Mouse (Mus musculus) liver, embryonic 12.5 days (tissue): ENCODE results near the gene Rgs6. TPM values are rescaled to one million over a fixed set of nuclear protein-coding genes. Genes with fewer than 3 reads are reported as not detected.

Experiments
- ATAC-seq: fragments of 200-750 bp; cut with Nextera tagmentation; 2 replicates; pipeline ENCODE4 v1.8.0; 2017; ENCODE audit warnings: moderate number of reproducible peaks, mild to moderate bottlenecking, moderate library complexity
- H3K27ac ChIP-seq: fragments of 300-500 bp; sonication (generic); 2 replicates; pipeline ENCODE4 v1.5.1; 2016; ENCODE audit warnings: mild to moderate bottlenecking
- H3K27me3 ChIP-seq: fragments of 300-500 bp; sonication (generic); replicated peaks from 2 replicates; pipeline ENCODE4 v1.6.1; 2016; ENCODE audit warnings: mild to moderate bottlenecking, moderate library complexity
- H3K36me3 ChIP-seq: fragments of 300-500 bp; sonication (generic); 2 replicates; pipeline ENCODE4 v1.6.1; 2016; ENCODE audit warnings: mild to moderate bottlenecking, moderate library complexity
- H3K4me1 ChIP-seq: fragments of 300-500 bp; sonication (generic); 2 replicates; pipeline ENCODE4 v1.6.1; 2016
- H3K4me2 ChIP-seq: fragments of 300-500 bp; sonication (generic); 2 replicates; pipeline ENCODE4 v1.6.1; 2016; ENCODE audit warnings: mild to moderate bottlenecking, moderate library complexity
- H3K4me3 ChIP-seq: fragments of 300-500 bp; sonication (generic); 2 replicates; pipeline ENCODE4 v1.5.1; 2016; ENCODE audit warnings: mild to moderate bottlenecking, moderate library complexity
- H3K9ac ChIP-seq: fragments of 300-500 bp; sonication (generic); 2 replicates; pipeline ENCODE4 v1.6.1; 2016; ENCODE audit warnings: mild to moderate bottlenecking, moderate library complexity
- H3K9me3 ChIP-seq: fragments of 300-500 bp; sonication (generic); replicated peaks from 2 replicates; pipeline ENCODE4 v1.6.1; 2016; ENCODE audit warnings: mild to moderate bottlenecking, moderate library complexity
- WGBS: fragments of 180-500 bp; shearing (Covaris S2); methylation state at CpG from one replicate; pipeline ENCODE4 v1.1.7; 2016; ENCODE audit not compliant: insufficient replicate concordance; 5-methylcytosine and 5-hydroxymethylcytosine counted together
- polyA plus RNA-seq: library from polyadenylated mRNA; unstranded; fragments of >200 nt; fragmentation: Nextera tagmentation; extraction: Ambion mirVana; gene quantifications from 2 replicates; pipeline ENCODE4 v1.2.1, GENCODE M21; 2016

Rgs6 gene
- polyA plus RNA-seq, 1 experiment from 2014 or later = 0.15 TPM

- H3K27ac ChIP-seq = no peak overlapping the region
- H3K4me2 ChIP-seq = no peak overlapping the region
- H3K9me3 ChIP-seq = no peaks in the 10 kb centered on the region
- WGBS = 73% methylated on average over 2 of the region's 2 CpGs
- no peaks in the 10 kb centered on the region for H3K36me3 ChIP-seq
- no peak overlapping the region for H3K4me3 ChIP-seq
- no peaks in the 10 kb centered on the region for H3K4me1 ChIP-seq
- no peak overlapping the region for H3K9ac ChIP-seq
- H3K27me3 ChIP-seq = no peaks in the 10 kb centered on the region
- no peak for ATAC-seq
Observed at GRCm38 (mm10) chr12:82772215-82772614, 184.1 kb downstream of the Rgs6 start.

- H3K9ac ChIP-seq = no peak overlapping the region
- H3K9me3 ChIP-seq = no peaks in the 10 kb centered on the region
- no peak overlapping the region for H3K4me2 ChIP-seq
- no peak overlapping the region for H3K4me3 ChIP-seq
- H3K27ac ChIP-seq = no peak overlapping the region
- no peak for ATAC-seq
- no peaks in the 10 kb centered on the region for H3K4me1 ChIP-seq
- no peaks in the 10 kb centered on the region for H3K27me3 ChIP-seq
- H3K36me3 ChIP-seq = no peaks in the 10 kb centered on the region
- WGBS = 62% methylated on average over 7 of the region's 7 CpGs
Observed at GRCm38 (mm10) chr12:82774576-82774975, 186.5 kb downstream of the Rgs6 start.

GRCm38 (mm10) chr12:82776686-82777085 is 188.6 kb downstream of the Rgs6 start:
- H3K27ac ChIP-seq = no peak overlapping the region
- no peak overlapping the region for H3K4me3 ChIP-seq
- WGBS = 67% methylated on average over 4 of the region's 4 CpGs
- H3K36me3 ChIP-seq = no peaks in the 10 kb centered on the region
- H3K27me3 ChIP-seq = no peaks in the 10 kb centered on the region
- no peaks in the 10 kb centered on the region for H3K4me1 ChIP-seq
- no peak overlapping the region for H3K9ac ChIP-seq
- H3K9me3 ChIP-seq = no peaks in the 10 kb centered on the region
- ATAC-seq = no peak
- H3K4me2 ChIP-seq = no peak overlapping the region

- ATAC-seq = no peak
- Histone ChIP-seq H3K4me2 (no peak overlapping the region), H3K36me3 (no peaks in the 10 kb centered on the region), H3K27me3 (no peaks in the 10 kb centered on the region), H3K9ac (no peak overlapping the region), H3K4me3 (no peak overlapping the region), H3K27ac (no peak overlapping the region), H3K4me1 (no peaks in the 10 kb centered on the region), H3K9me3 (no peaks in the 10 kb centered on the region)
- WGBS = 73% methylated on average over 5 of the region's 5 CpGs
Observed at GRCm38 (mm10) chr12:82780936-82781335, 192.8 kb downstream of the Rgs6 start.

- ATAC-seq = no peak
- 69% methylated on average over 5 of the region's 5 CpGs for WGBS
- Histone ChIP-seq H3K4me3 (no peak overlapping the region), H3K36me3 (no peaks in the 10 kb centered on the region), H3K9me3 (no peaks in the 10 kb centered on the region), H3K4me1 (no peaks in the 10 kb centered on the region), H3K27me3 (no peaks in the 10 kb centered on the region), H3K27ac (no peak overlapping the region), H3K4me2 (no peak overlapping the region), H3K9ac (no peak overlapping the region)
Observed at GRCm38 (mm10) chr12:82781414-82781813, 193.3 kb downstream of the Rgs6 start.

- ATAC-seq = no peak
- no peaks in the 10 kb centered on the region for H3K9me3 ChIP-seq
- H3K27me3 ChIP-seq = no peaks in the 10 kb centered on the region
- no peak overlapping the region for H3K4me2 ChIP-seq
- H3K36me3 ChIP-seq = no peaks in the 10 kb centered on the region
- H3K4me1 ChIP-seq = no peaks in the 10 kb centered on the region
- 69% methylated on average over 3 of the region's 3 CpGs for WGBS
- H3K4me3 ChIP-seq = no peak overlapping the region
- H3K27ac ChIP-seq = no peak overlapping the region
- no peak overlapping the region for H3K9ac ChIP-seq
Observed at GRCm38 (mm10) chr12:82792122-82792521, 204.0 kb downstream of the Rgs6 start.

GRCm38 (mm10) chr12:82799892-82800291 is 211.8 kb downstream of the Rgs6 start:
- no peak overlapping the region for H3K4me3 ChIP-seq
- H3K4me1 ChIP-seq = no peaks in the 10 kb centered on the region
- H3K9ac ChIP-seq = no peak overlapping the region
- H3K27me3 ChIP-seq = no peaks in the 10 kb centered on the region
- ATAC-seq = no peak
- no peaks in the 10 kb centered on the region for H3K9me3 ChIP-seq
- WGBS = 68% methylated on average over 6 of the region's 6 CpGs
- no peak overlapping the region for H3K27ac ChIP-seq
- no peaks in the 10 kb centered on the region for H3K36me3 ChIP-seq
- H3K4me2 ChIP-seq = no peak overlapping the region

GRCm38 (mm10) chr12:82801736-82802135 is 213.6 kb downstream of the Rgs6 start:
- Histone ChIP-seq H3K9ac (no peak overlapping the region), H3K4me2 (no peak overlapping the region), H3K4me1 (no peaks in the 10 kb centered on the region), H3K9me3 (no peaks in the 10 kb centered on the region), H3K4me3 (no peak overlapping the region), H3K27me3 (no peaks in the 10 kb centered on the region), H3K27ac (no peak overlapping the region), H3K36me3 (no peaks in the 10 kb centered on the region)
- WGBS = 72% methylated on average over 6 of the region's 6 CpGs
- no peak for ATAC-seq

GRCm38 (mm10) chr12:82802711-82803110 is 214.6 kb downstream of the Rgs6 start:
- H3K4me2 ChIP-seq = no peak overlapping the region
- H3K36me3 ChIP-seq = no peaks in the 10 kb centered on the region
- H3K9me3 ChIP-seq = no peaks in the 10 kb centered on the region
- no peaks in the 10 kb centered on the region for H3K4me1 ChIP-seq
- no peaks in the 10 kb centered on the region for H3K27me3 ChIP-seq
- H3K9ac ChIP-seq = no peak overlapping the region
- no peak overlapping the region for H3K4me3 ChIP-seq
- no peak overlapping the region for H3K27ac ChIP-seq
- no peak for ATAC-seq
- 68% methylated on average over 5 of the region's 5 CpGs for WGBS

- 79% methylated on average over 4 of the region's 4 CpGs for WGBS
- Histone ChIP-seq H3K9ac (no peak overlapping the region), H3K4me2 (no peak overlapping the region), H3K27me3 (no peaks in the 10 kb centered on the region), H3K27ac (no peak overlapping the region), H3K36me3 (no peaks in the 10 kb centered on the region), H3K9me3 (no peaks in the 10 kb centered on the region), H3K4me3 (no peak overlapping the region), H3K4me1 (no peaks in the 10 kb centered on the region)
- no peak for ATAC-seq
Observed at GRCm38 (mm10) chr12:82805167-82805566, 217.1 kb downstream of the Rgs6 start.

- 76% methylated on average over 3 of the region's 3 CpGs for WGBS
- Histone ChIP-seq H3K27me3 (no peaks in the 10 kb centered on the region), H3K4me1 (no peaks in the 10 kb centered on the region), H3K27ac (no peak overlapping the region), H3K9me3 (no peaks in the 10 kb centered on the region), H3K4me2 (no peak overlapping the region), H3K4me3 (no peak overlapping the region), H3K36me3 (no peaks in the 10 kb centered on the region), H3K9ac (no peak overlapping the region)
- ATAC-seq = no peak
Observed at GRCm38 (mm10) chr12:82810631-82811030, 222.5 kb downstream of the Rgs6 start.

- H3K4me3 ChIP-seq = no peak overlapping the region
- H3K4me1 ChIP-seq = no peaks in the 10 kb centered on the region
- H3K9ac ChIP-seq = no peak overlapping the region
- no peaks in the 10 kb centered on the region for H3K27me3 ChIP-seq
- H3K4me2 ChIP-seq = no peak overlapping the region
- no peaks in the 10 kb centered on the region for H3K36me3 ChIP-seq
- ATAC-seq = no peak
- no peaks in the 10 kb centered on the region for H3K9me3 ChIP-seq
- no peak overlapping the region for H3K27ac ChIP-seq
- 75% methylated on average over 2 of the region's 2 CpGs for WGBS
Observed at GRCm38 (mm10) chr12:82815982-82816381, 227.9 kb downstream of the Rgs6 start.

- WGBS = 57% methylated on average over 6 of the region's 6 CpGs
- no peak for ATAC-seq
- no peaks in the 10 kb centered on the region for H3K9me3 ChIP-seq
Observed at GRCm38 (mm10) chr12:82819328-82819727, 231.2 kb downstream of the Rgs6 start.

More at GRCm38 (mm10) chr12:82819328-82819727, 231.2 kb downstream of the Rgs6 start:
- Histone ChIP-seq H3K4me2 (no peak overlapping the region), H3K4me3 (no peak overlapping the region), H3K4me1 (no peaks in the 10 kb centered on the region), H3K27ac (no peak overlapping the region), H3K27me3 (no peaks in the 10 kb centered on the region), H3K36me3 (no peaks in the 10 kb centered on the region), H3K9ac (no peak overlapping the region)
